Mouse (Mus musculus): ENCODE measurements around the gene Eif3l.

DNA sequence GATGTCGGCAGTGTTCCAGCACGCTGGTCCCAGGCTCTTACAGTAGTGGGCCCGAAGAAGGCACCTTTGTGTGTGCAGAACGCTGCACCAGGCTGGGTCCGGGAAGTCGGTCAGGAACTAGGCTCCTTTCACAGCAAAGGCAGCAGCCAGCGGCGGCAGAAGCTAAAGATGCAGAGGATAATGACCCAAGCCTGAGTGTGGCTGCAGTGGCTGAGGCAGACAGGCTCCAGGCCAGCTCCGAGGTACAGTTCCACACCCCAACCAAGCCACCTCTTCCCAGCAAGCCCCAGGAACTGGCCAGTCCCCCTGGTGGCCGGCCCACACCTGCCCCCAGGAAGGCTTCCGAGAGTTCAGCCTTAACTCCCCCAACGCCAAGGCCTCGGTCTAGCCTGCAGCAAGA lies 47.6 kb downstream of the Eif3l start:
- TF ChIP-seq FLI1 (IDR thresholded peaks at IDR 0.05; ENCODE audit: low read length) (no peak), GATA1 (IDR thresholded peaks at IDR 0.05; ENCODE audit: borderline replicate concordance, low read length) (no peak)

Data from megakaryocyte, embryonic 14.5 days (primary cell).